In genomic region chr2:31263039-31263461, GRCm38 (mm10) we compare ENCODE assay signal across 8 mouse cellular contexts. TPM values are rescaled to one million over a fixed set of nuclear protein-coding genes. Genes with fewer than 3 reads are reported as not detected.
A peak's percentile ranks its signal among the peaks of the same experiment; 100 is the strongest.
DNase-seq lines count a peak whose midpoint lies in the region; ATAC-seq and TF ChIP-seq lines count a peak whose summit lies in the region.
"Had no signal": no experiment of that assay in that cellular context is flagged by ENCODE, and none has a peak within 500 bp of the region (broad histone marks: within the 10 kb centered on the region; RNA-seq: fewer than 3 reads in every experiment).

No protein-coding gene starts in this region.

- H3K9ac ChIP-seq in lung, embryonic 15.5 days, result no peak overlapping the region
- no peak overlapping the region for H3K9ac ChIP-seq in forebrain, embryonic 14.5 days (ENCODE audit: low read length)
- H3K9ac ChIP-seq in hindbrain, embryonic 14.5 days, result no peak overlapping the region
- 0 out of 2 replicates have a peak overlapping the region, but pooled peaks have one; percentile 7 for H3K9ac ChIP-seq in neural tube, embryonic 14.5 days (replicated peaks; ENCODE audit: low read depth, low read length)
- H3K9ac ChIP-seq in liver, postnatal 0 days (replicated peaks), result no peak overlapping the region

- H3K4me3 ChIP-seq in lung, embryonic 15.5 days, result no peak overlapping the region
- no peak overlapping the region for H3K4me3 ChIP-seq in forebrain, embryonic 14.5 days (ENCODE audit: low read depth, low read length)
- no peak overlapping the region for H3K4me3 ChIP-seq in hindbrain, embryonic 14.5 days (replicated peaks; ENCODE audit: low read length)
- H3K4me3 ChIP-seq in neural tube, embryonic 14.5 days (ENCODE audit: low read depth, low read length), result no peak overlapping the region
- no peak overlapping the region for H3K4me3 ChIP-seq in liver, postnatal 0 days (ENCODE audit: low read depth, low read length)
- H3K4me3 ChIP-seq: midbrain, embryonic 12.5 days had no signal

- H3K27ac ChIP-seq in lung, embryonic 15.5 days, result no peak overlapping the region
- peak overlapping the region; percentile 87 for H3K27ac ChIP-seq in forebrain, embryonic 14.5 days (ENCODE audit: low read depth, low read length)
- H3K27ac ChIP-seq in hindbrain, embryonic 14.5 days, result peak overlapping the region; percentile 68
- peak overlapping the region; percentile 78 for H3K27ac ChIP-seq in neural tube, embryonic 14.5 days (ENCODE audit: low read depth, low read length)
- no peak overlapping the region for H3K27ac ChIP-seq in liver, postnatal 0 days (ENCODE audit: low read depth)
- H3K27ac ChIP-seq: midbrain, embryonic 12.5 days had no signal

- DNase-seq in lung, postnatal 25 days (ENCODE audit: low spot score), result no peak
- peak; percentile 69 for DNase-seq in forebrain, embryonic 14.5 days (ENCODE audit: low spot score)
- DNase-seq in hindbrain, embryonic 14.5 days (ENCODE audit: low spot score), result peak; percentile 34
- no peak for DNase-seq in liver, postnatal 0 days

- no peak for TF ChIP-seq EP300 in liver, postnatal 0 days (IDR thresholded peaks at IDR 0.05; ENCODE audit: low read depth)

- H3K9me3 ChIP-seq in lung, embryonic 15.5 days, result no peaks in the 10 kb centered on the region
- H3K9me3 ChIP-seq in forebrain, embryonic 14.5 days (replicated peaks; ENCODE audit: control insufficient read depth, low read length), result no peaks in the 10 kb centered on the region
- no peaks in the 10 kb centered on the region for H3K9me3 ChIP-seq in hindbrain, embryonic 14.5 days (ENCODE audit: control insufficient read depth, low read length)
- H3K9me3 ChIP-seq in neural tube, embryonic 14.5 days (ENCODE audit: control insufficient read depth, low read length), result no peaks in the 10 kb centered on the region
- H3K9me3 ChIP-seq in liver, postnatal 0 days (ENCODE audit: low read length), result no peaks in the 10 kb centered on the region
- H3K9me3 ChIP-seq: midbrain, embryonic 12.5 days had no signal

- ATAC-seq in lung, embryonic 15.5 days (ENCODE audit: borderline replicate concordance, extremely low read depth, low FRiP score, low TSS enrichment), result peak; percentile 51; the same call in 1 of the 2 replicates
- peak; percentile 13; the same call in 1 of the 2 replicates for ATAC-seq in forebrain, embryonic 14.5 days
- ATAC-seq in hindbrain, embryonic 14.5 days (ENCODE audit: low FRiP score), result peak; percentile 29; the same call in 1 of the 2 replicates
- ATAC-seq in neural tube, embryonic 14.5 days (ENCODE audit: low read depth), result peak; percentile 22; the same call in 1 of the 2 replicates
- no peak for ATAC-seq in monocyte, adult 5-6 weeks (replicated peaks; ENCODE audit: insufficient number of reproducible peaks, low FRiP score, low TSS enrichment, poor library complexity, severe bottlenecking)
- ATAC-seq in liver, postnatal 0 days, result no peak

- peaks cover 46% of the 10 kb centered on the region for H3K4me1 ChIP-seq in lung, embryonic 15.5 days
- peaks cover 52% of the 10 kb centered on the region for H3K4me1 ChIP-seq in forebrain, embryonic 14.5 days (ENCODE audit: control insufficient read depth, insufficient read depth, low read length)
- peaks cover 70% of the 10 kb centered on the region for H3K4me1 ChIP-seq in hindbrain, embryonic 14.5 days (replicated peaks; ENCODE audit: control insufficient read depth, insufficient read depth, low read length)
- peaks cover 53% of the 10 kb centered on the region for H3K4me1 ChIP-seq in neural tube, embryonic 14.5 days (ENCODE audit: control insufficient read depth, insufficient read depth, low read length)
- peaks cover 11% of the 10 kb centered on the region for H3K4me1 ChIP-seq in liver, postnatal 0 days (ENCODE audit: insufficient read depth)

- H3K4me2 ChIP-seq in lung, embryonic 15.5 days, result no peak overlapping the region
- no peak overlapping the region for H3K4me2 ChIP-seq in forebrain, embryonic 14.5 days (ENCODE audit: low read length)
- no peak overlapping the region for H3K4me2 ChIP-seq in hindbrain, embryonic 14.5 days (replicated peaks)
- H3K4me2 ChIP-seq in neural tube, embryonic 14.5 days (ENCODE audit: low read depth, low read length), result no peak overlapping the region
- no peak overlapping the region for H3K4me2 ChIP-seq in liver, postnatal 0 days (ENCODE audit: low read depth, low read length)
- H3K4me2 ChIP-seq: midbrain, embryonic 12.5 days had no signal

- TF ChIP-seq CTCF in liver, postnatal 0 days (IDR thresholded peaks at IDR 0.05; ENCODE audit: low read depth), result no peak

- WGBS in lung, embryonic 15.5 days, result 41% methylated on average over 8 of the region's 8 CpGs
- 64% methylated on average over 8 of the region's 8 CpGs for WGBS in forebrain, embryonic 14.5 days
- 56% methylated on average over 8 of the region's 8 CpGs for WGBS in hindbrain, embryonic 14.5 days
- WGBS in neural tube, embryonic 14.5 days, result 51% methylated on average over 8 of the region's 8 CpGs
- 78% methylated on average over 8 of the region's 8 CpGs for WGBS in liver, postnatal 0 days (ENCODE audit: insufficient replicate concordance)

- H3K27me3 ChIP-seq in lung, embryonic 15.5 days, result no peaks in the 10 kb centered on the region
- no peaks in the 10 kb centered on the region for H3K27me3 ChIP-seq in forebrain, embryonic 14.5 days (replicated peaks; ENCODE audit: control insufficient read depth, insufficient read depth, low read length)
- H3K27me3 ChIP-seq in hindbrain, embryonic 14.5 days (ENCODE audit: control insufficient read depth, insufficient read depth, low read length), result no peaks in the 10 kb centered on the region
- H3K27me3 ChIP-seq in neural tube, embryonic 14.5 days (ENCODE audit: control insufficient read depth, insufficient read depth, low read length), result no peaks in the 10 kb centered on the region
- H3K27me3 ChIP-seq in liver, postnatal 0 days (ENCODE audit: insufficient read depth, low read length), result no peaks in the 10 kb centered on the region
- H3K27me3 ChIP-seq: midbrain, embryonic 12.5 days had no signal

- no peaks in the 10 kb centered on the region for H3K36me3 ChIP-seq in lung, embryonic 15.5 days
- H3K36me3 ChIP-seq in forebrain, embryonic 14.5 days (ENCODE audit: control insufficient read depth, insufficient read depth, low read length), result no peaks in the 10 kb centered on the region
- 0 out of 2 replicates have a peak, but pooled peaks cover 4% of the 10 kb centered on the region for H3K36me3 ChIP-seq in hindbrain, embryonic 14.5 days (replicated peaks; ENCODE audit: control insufficient read depth, insufficient read depth)
- H3K36me3 ChIP-seq in neural tube, embryonic 14.5 days (ENCODE audit: control insufficient read depth, insufficient read depth, low read length), result no peaks in the 10 kb centered on the region
- H3K36me3 ChIP-seq in liver, postnatal 0 days (replicated peaks; ENCODE audit: insufficient read depth, low read length), result no peaks in the 10 kb centered on the region

RNA-seq across cellular contexts. Expression of gene Ncs1, which starts 17.4 kb away (rescaled TPM):
- 17.1 and 17.4 TPM in 2 replicates for polyA plus RNA-seq in lung, embryonic 15.5 days (2015; fragmentation: Nextera tagmentation; extraction: Ambion mirVana)
- 95.2 and 109 TPM in 2 replicates for polyA plus RNA-seq in forebrain, embryonic 14.5 days (2014; fragmentation: Nextera tagmentation; extraction: Ambion mirVana)
- polyA plus RNA-seq in hindbrain, embryonic 14.5 days (2014; fragmentation: Nextera tagmentation; extraction: Ambion mirVana), result 213 TPM in 2 replicates
- 201 and 209 TPM in 2 replicates for polyA plus RNA-seq in neural tube, embryonic 14.5 days (2014; fragmentation: Nextera tagmentation; extraction: Ambion mirVana)
- not detected in 3 replicates for total RNA-seq in monocyte, adult 5-6 weeks (2017)
- polyA plus RNA-seq in liver, postnatal 0 days (2015; fragmentation: Nextera tagmentation; extraction: Ambion mirVana), result 0.46 and 0.62 TPM in 2 replicates

RNA-seq across cellular contexts. Expression of gene Hmcn2, which starts 51.2 kb away (rescaled TPM):
- polyA plus RNA-seq in lung, embryonic 15.5 days (2015; fragmentation: Nextera tagmentation; extraction: Ambion mirVana), result 0.58 and 1.2 TPM in 2 replicates
- 0.17 and 0.27 TPM in 2 replicates for polyA plus RNA-seq in forebrain, embryonic 14.5 days (2014; fragmentation: Nextera tagmentation; extraction: Ambion mirVana)
- polyA plus RNA-seq in hindbrain, embryonic 14.5 days (2014; fragmentation: Nextera tagmentation; extraction: Ambion mirVana), result 0.14 and 0.37 TPM in 2 replicates
- 0.17 and 0.50 TPM in 2 replicates for polyA plus RNA-seq in neural tube, embryonic 14.5 days (2014; fragmentation: Nextera tagmentation; extraction: Ambion mirVana)
- total RNA-seq in monocyte, adult 5-6 weeks (2017), result not detected in 3 replicates
- polyA plus RNA-seq in liver, postnatal 0 days (2015; fragmentation: Nextera tagmentation; extraction: Ambion mirVana), result 0.20 and 0.24 TPM in 2 replicates

Comparison
In these comparisons a context has a peak if more than half of its experiments do, and no peak if none do; other contexts are left out.
1. ATAC-seq: peak in lung, embryonic 15.5 days (single experiment), forebrain, embryonic 14.5 days (single experiment), hindbrain, embryonic 14.5 days (single experiment) and neural tube, embryonic 14.5 days (single experiment); none in monocyte, adult 5-6 weeks (single experiment) and liver, postnatal 0 days (single experiment).
2. H3K27ac ChIP-seq: peak in forebrain, embryonic 14.5 days (single experiment), hindbrain, embryonic 14.5 days (single experiment) and neural tube, embryonic 14.5 days (single experiment); none in lung, embryonic 15.5 days (single experiment) and liver, postnatal 0 days (single experiment).
3. DNase-seq: peak in forebrain, embryonic 14.5 days (single experiment) and hindbrain, embryonic 14.5 days (single experiment); none in lung, postnatal 25 days (single experiment) and liver, postnatal 0 days (single experiment).
4. RNA of gene Ncs1, which starts 17.4 kb away (polyA plus RNA-seq): 213 TPM in hindbrain, embryonic 14.5 days, 201 to 209 TPM in neural tube, embryonic 14.5 days, 95.2 to 109 TPM in forebrain, embryonic 14.5 days and 17.1 to 17.4 TPM in lung, embryonic 15.5 days; 0.46 to 0.62 TPM in liver, postnatal 0 days; every median in the first group is over 10 times any median in the second.